Mouse (Mus musculus) frontal cortex, postnatal 14 days (tissue): ENCODE data around the gene Pnpla5.
"Not testable (repeated sequence)": the region's sequence is repeated elsewhere in the genome, so short reads cannot be mapped to it uniquely, and the experiment has no call there.

Experiments used
- DNase-seq, 2 experiments: peaks; one replicate each; pipeline ENCODE4 v3.0.0; 2022; ENCODE audit warnings: low spot score in 2 of 2

Gene Pnpla5

DNA sequence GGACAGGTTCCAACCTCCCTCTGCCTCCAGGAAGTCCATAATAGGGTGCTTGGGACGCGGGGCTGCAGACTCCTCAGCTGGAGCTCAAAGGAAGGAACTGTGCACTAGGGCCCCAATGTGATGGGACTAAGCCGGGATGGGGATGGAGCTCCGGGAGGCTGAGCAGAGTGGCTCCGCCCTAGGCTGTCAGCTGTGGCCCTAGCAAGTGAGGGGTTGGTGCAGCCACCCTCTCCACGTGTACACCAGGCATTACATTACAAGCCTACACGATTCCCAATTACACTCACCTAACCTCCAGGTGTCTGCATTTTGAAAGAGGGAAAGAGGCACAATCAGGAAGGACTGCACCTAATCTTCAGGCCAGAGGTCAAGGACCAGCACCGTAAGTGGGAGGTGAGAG lies at the start of gene Pnpla5:
Gene Pnpla5 (minus strand): TSS at position 101 of the 400 bp plus-strand sequence.
- DNase-seq = no peak

DNA sequence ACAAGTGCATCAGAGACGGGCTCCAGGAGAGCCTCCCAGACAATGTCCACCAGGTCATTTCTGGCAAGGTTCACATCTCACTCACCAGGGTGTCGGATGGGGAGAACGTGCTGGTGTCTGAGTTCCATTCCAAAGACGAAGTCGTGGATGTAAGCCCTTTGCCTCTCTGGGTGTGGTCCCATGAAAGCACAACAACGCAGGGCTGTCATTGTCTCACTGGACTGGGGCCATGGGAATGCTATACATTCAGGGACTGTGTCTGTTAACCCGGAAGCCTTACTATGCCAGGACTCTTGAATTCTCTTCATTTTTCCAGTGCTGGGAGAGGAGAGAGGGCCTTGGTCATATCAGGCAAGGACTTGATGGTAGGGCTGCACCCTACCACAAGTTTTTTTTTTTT lies 48.2 kb upstream of the Pnpla5 start:
- no peak for DNase-seq

DNA sequence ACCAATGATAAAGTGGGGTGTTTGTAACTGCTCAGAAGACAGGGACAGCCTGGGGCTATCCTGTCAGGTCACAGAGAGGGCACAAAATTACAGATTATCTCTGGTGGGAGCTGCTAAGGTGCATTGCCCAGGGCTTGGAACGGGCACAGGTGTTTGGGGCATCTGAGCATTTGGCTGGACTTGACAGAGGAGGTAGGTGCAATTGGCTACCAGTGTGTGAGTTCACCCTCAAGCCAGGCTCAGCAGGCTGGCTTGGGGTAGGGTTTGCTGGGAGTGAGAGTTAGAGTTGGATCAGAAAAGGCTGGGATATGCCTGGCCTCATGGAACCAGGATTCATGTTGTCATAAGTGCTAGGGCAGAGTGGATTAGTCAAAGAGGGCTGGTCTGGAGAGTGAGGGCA lies 46.5 kb upstream of the Pnpla5 start:
- no peak for DNase-seq

DNA sequence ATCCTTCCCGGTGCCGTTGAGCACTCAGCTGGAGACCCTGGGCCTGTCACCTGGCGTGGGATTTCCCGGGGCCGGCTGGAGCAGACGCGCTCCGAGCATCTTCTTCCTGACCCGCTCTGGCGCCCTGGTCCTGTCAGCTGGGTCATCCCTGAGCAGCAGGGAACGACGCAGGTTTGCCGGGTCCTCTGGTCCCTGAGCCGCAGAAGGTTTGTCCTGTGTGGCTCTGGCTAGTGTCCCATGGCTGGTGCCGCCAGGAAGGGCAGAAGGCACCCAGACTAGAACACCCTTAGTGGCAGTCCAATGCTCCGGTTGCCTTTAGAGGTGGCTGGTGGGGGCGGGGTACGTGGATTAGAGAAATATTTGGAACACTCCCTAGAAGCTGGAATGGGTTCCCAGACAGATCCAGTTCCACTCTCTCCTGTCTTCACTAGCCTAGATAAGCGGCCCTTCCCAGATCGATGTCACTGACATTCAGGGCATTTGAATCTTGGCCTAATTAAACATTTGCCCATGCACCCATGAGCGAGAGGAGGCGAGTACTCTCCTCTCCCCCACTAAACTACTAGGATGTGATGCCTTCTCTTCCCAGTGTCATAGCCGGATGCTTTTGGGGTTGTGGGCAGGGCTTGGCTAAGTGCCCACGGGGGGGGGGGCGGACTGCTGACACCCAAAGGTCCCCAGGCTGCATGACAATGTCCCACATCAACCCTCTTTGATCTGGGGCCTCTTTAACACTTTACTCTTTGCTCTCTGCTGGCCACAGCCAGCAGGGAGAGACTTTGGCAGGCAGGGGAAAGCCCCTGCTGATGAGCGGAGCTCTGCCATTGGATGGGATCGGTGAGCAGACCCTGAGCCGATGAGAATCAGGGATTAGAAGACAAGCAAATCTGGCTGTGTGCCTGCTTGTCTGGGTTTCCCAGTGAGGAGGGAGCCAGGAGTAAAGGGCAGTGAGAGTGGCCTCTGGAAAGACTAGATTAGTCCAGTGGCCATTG lies 45.5 kb upstream of the Pnpla5 start:
- DNase-seq = peak; percentile 34 to 37

DNA sequence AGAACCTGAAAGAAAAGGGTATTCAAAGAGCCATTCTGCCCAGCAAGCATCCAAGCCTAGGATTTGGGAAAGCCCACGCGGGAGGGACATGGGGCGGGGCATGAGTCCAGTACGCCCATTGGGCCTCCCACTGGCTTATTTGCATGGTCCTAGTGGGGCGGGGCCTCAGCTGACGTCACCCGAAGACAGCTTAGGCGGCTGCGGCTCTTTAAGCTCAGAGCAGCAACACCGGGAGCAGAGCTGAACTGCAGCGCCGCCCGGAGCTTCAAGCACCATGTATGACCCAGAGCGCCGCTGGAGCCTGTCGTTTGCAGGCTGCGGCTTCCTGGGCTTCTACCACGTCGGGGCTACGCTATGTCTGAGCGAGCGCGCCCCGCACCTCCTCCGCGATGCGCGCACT lies 44.6 kb upstream of the Pnpla5 start, which contains the start of gene Pnpla3:
Gene Pnpla3 (plus strand): TSS at position 238 of the 400 bp plus-strand sequence.
- DNase-seq = peak; percentile 95 to 97

DNA sequence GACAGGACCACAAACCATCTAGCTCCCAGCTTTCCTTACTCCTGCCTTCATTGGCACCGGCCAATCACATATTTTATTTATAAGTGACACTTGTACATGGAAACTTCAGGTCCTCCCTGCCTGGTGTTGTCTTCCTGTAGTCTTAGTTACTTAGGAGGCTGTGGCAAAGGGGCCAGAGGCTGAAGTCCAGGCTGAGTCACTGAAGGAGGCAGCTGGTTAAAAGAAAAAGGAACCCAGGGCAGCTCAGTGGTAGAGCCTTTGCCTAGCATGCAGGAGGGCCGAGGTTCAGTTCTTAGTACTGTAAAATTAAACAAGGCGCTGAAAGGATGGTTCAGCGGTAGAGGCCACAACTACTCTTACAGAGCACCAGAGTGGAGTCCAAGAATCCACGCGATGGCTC lies 43.8 kb upstream of the Pnpla5 start:
- no peak for DNase-seq

DNA sequence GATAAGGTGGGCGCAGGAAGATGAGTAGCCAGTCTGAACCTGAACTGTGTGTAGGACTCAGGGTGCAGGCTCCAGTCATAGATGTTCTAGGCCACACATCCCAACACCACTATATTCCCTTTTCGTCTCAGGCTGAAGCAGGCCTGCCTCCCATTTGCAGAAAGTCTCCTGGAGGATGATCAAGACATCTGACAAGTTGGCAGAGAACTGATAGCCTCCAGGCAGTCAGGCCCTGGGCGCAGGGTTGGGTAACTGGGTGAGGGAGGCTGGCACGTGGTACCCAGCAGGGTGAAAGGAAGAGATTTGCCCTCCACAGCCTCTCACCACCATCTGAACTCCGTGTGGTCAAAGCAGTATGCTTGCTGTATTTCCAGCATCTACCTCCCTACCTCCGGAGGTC lies 38.9 kb upstream of the Pnpla5 start:
- no peak for DNase-seq

DNA sequence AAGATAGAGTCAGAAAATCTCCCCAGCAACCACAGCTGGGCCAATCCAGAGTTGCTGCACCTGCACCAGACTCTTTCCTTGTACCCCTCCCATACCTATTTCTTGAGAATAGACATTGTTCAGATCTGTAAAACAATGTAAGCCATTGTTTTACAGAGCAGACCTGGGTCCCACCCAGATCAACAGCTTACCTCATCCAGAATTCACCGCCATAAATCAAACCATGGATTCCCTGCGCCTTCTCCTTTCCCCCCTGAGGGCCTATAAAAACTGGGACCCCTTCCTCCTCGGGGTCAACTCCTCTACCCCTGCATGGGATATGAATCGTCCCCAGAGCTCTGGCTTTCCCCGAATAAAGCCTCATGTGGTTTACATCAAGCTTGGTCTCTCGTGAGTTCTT lies 34.6 kb upstream of the Pnpla5 start:
- not testable (repeated sequence) for DNase-seq

DNA sequence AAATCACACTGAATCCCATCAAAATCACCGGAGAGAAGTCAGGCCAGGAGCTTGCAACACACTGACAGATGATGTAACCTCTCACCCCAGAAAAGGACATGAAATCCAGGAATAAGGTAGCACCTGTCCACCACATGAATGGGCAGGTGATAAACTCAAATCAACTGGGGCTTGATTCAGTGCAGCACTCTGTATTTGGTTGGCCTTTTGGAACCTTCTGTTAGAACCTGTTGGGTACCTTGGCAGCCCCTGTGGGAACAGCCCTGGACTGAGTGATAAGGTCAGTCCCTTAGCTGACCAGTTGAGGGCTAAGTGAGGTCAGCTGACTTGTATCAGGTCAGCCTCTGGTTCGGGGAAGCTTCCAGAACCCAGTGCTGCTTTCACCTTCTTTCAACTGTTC lies 33.2 kb upstream of the Pnpla5 start:
- no peak for DNase-seq

DNA sequence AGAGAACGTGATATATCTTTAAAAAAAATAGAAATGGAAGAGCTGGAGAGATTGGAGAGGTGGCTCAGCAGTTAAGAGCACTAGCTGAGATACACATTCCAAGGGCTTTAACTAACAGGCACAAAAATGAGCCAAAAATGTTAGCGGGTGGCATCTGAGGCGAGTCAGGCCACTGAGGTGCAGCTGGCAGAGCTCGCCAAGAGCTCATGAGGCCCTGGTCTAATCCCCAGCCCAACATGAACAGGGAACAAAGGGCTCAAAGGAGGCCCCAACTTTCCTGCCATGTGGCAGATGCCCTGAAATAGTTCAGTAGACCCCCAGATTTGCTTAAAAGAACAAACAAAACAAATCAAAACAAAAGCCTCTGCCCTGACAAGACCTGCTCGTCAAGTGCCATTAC lies 18.0 kb upstream of the Pnpla5 start:
- no peak for DNase-seq

DNA sequence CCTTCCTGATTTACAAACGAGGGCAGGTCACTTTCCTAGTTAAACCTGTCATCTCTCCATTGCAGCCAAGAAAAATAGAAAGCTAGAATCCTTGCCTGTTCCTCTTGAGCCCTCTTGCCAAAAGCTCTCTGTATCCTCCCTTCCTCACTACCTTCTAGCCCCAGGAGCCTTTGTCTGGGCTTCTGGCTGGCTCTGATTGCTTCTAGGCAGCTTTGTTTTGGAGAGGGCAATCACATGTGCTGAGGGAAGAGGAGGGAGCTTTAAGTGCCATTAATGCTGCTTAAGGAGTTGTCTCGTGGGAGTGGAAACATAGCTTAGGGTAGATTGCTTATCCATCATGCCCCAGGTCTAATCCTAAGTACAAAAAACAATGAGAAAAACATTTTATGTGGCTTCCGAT lies 17.1 kb upstream of the Pnpla5 start:
- no peak for DNase-seq

DNA sequence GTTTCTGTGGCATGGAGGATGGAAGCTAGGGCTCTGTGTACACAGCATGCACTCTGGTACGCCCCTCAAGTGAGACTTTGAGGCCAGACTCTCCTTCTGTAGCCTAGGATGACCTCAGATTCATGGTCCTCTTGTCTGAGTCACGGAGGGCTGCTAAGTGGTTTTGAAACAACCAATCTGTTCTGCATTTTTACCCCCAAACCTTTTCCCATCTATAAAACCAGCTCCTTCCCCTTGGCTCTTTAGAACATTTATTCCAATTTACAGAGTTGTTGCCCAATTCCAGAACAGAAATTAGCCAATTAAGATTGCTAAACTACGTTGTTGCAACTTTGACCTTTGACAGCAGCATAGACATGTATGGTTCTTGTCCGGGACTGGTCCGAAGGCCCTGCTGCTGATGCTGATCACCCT lies 16.6 kb upstream of the Pnpla5 start:
- no peak for DNase-seq

DNA sequence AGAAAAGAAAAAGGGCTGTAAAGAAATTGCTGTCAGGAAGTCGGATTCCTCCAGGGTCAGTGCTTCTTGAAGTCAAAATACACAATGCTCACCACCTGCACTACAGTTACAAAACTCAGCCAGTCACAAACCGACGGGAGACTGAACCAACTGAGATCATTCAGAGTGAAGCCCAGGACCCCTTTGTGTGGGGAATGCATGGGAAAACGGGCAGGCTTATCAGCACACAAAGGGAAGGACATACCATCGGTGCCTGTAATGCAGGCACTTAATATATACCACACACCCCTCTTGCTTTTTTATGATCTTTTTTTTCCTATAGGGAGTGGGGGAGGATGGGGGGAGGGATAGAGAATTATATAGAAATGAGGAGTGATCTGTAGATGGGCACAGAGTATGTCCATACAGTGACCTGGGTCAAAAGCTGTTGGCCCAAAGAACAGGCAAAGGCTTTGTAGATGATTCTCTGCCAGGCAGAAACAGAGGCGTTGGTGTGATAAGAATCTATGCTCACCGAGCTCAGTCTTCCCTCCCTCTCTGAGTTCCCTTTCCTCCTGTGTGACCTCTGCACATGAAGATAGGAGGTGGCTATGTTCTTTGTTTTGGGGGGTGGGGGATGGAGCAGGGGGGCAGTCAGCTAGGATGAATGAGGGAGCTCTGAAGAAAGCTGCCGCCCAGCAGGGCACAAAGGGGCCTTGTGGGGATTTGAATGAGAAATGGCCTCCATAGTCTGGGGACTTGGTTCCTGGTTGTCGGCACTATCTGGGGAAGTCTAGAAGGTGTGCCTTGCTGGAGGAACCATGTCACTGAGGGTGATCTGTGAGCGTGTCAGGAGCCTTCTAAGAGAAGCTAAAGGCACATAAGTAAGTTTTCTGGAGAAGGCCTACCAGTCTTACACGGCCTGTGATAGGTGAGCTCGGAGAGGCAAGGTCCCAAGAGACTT lies 13.8 kb upstream of the Pnpla5 start:
- no peak for DNase-seq

DNA sequence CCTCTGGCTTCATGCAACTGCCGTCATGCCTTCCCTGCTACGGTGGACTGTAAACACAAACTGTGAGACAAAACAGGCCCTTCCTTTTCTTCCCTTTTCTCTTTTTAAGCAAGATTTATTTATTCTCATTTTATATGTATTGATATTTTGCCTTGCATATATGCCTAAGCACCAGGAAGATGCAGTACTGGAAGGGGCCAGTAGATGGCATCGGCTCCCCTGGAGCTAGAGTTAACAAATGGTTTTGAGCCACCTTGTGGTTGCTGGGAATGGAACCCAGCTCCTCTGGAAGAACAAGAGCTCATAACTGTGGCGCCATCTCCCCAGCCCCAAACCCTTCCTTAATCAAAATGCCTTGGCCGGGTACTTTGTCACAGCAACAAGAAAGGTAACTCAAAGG lies 12.5 kb upstream of the Pnpla5 start:
- DNase-seq = no peak

DNA sequence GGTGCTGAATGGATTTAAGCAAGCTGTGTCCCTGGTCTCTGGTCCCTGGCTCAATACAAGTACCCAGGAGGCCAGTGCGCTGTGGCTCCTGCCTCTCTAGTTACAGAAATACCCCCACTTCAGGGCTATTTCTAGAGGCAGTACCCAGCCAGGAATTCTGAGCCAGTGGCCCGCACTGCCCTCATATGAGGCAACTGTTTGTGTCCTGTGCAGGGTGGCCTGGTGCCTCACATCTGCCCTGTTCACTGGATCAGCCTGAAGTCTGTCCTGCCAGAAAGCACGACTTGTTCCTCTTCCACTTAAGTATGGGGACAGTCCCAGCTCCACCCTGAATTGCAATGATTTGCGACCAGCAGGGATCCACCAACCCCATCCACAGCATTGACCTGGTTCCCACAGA lies 10.5 kb upstream of the Pnpla5 start:
- no peak for DNase-seq

DNA sequence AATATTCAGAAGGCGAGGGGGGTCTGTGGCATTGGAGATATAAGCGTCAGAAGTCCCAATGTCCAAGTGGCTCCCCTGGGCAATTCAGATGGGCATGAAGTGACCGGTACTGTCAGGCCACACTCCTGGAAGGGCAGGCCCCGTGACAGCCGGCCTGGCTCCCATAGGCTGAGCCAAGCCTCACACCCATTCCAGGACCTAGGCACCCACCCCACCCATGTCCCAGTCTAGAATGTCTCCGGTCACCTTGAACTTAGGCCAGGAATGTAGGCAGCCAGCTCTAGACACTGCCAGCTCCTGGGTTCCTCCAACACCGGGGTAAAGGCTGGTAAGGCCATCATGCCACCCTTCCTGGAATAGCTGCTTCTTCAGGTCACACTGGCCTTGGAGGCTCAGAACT lies 9.0 kb upstream of the Pnpla5 start:
- DNase-seq = no peak

DNA sequence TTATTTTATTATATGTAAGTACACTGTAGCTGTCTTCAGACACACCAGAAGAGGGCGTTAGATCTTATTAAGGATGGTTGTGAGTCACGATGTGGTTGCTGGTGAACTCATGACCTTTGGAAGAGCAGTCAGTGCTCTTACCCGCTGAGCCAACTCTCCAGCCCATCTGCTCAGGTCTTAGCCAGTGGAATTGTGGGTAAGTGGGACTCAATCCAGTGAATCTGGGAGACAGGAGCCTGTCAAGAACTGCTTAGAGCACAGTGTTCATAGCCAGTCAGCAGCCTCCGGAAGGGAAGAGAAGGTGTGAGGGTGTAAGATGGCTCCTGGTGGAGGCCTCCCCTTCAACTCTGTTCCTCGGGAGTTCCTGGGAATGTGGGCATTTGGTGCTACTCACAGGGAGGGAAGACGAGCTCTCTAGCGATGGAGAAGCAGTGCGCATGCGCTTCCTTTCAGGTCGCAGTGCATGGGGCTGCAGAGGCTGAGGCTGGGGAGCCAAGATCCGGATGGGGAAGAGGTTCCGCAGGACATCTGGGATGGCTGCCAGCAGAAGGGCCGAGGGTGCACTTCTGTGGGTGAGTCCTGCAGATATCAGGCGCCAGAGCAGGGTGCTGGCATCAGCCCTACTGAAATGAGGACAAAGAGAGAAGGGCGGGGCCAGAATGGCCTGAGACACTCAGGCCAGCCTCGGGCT lies 8.3 kb upstream of the Pnpla5 start:
- DNase-seq = no peak

DNA sequence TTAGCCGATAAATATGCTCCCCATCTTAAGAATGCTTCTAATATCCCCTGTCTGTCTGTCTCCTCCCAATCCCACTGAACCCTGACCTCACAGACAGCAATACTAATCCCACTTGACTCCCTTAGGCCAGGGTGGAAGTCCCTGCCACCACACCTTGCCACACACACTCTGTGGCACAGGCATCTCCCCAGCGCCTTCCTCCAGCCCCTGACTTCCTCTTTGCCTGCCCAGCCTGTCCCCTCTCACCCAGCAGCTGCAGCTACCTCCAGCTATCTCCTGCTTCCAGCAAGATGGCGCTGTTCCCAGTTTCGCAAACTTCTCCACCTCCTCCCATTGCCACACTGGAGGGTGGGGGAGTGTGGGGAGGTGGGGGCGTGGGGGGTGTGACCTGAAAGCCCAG lies 3.9 kb upstream of the Pnpla5 start:
- DNase-seq = no peak

DNA sequence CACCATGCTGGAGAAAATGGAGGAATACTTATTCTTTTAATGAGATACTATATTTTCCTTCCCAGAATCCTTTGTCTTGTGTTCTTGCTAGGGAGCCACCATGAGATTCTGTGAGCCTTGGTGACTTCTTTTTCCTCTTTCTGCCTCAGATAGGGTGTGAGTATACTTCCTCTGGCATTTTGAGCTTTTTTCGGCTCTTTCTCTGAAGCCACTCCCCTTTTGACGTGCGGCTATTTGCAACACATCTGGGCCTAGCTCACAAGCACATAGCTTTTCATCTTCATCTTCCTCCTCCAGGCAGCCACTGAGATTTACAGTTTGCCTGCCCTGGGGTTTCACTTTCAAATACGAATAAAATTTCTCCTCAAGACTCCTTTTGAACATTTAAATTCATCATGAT lies 3.5 kb upstream of the Pnpla5 start:
- no peak for DNase-seq

DNA sequence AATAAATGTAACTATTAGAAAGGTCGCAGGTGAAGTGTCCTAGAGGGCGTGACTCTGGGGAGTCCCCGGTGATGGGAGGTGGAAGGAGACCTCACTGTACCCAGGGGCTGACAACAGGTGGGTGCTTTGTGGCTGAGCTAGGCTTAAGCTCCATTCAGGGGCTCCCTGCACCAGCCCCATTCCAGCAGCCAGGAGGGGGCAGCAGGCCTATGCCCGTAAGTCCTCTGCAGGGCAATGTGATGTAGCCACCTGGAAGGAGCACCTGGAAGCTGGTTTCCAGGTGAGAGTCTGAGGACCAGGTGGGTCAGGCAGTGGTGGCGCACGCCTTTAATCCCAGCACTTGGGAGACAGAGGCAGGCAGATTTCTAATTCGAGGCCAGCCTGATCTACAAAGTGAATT lies 1.1 kb upstream of the Pnpla5 start:
- DNase-seq = no peak

DNA sequence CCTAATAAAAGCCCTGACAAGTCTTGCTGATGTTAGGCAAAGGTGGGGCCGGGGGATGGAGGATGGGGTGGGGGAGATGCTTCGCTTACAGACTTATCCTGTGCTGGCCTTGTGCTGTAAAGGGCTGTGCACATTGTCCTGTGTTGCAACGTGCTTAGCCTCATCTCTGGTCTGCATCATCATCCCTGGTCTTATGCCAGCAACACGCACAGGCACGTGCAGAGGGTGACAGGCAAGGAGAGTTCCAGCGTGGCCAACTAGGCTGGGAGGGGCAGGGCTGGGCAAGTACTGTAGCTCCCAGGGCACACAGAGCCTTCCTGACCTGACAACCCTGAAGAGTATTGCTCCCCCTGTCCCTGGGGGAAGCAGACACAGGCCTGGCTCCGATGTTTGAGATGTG lies 1.9 kb downstream of the Pnpla5 start:
- no peak for DNase-seq

DNA sequence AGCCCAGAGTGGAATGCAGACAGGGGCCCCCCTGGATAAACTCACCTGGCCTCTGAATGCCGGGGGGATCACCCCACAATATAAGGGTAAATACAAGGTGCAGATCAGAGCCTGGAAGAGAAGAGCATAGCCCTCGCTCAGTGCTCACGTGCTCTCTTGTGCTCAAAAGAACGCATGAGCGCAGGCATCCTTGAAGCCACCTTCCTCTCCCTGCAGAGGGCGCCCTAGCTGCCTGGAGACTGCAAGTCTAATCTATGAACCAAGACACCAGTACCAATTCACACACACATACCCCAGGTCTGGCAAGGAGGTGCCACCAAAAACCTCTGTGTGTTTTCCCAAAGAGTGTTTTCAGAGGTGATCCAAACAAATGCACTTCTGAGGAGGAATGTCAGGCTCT lies 2.4 kb downstream of the Pnpla5 start:
- no peak for DNase-seq
